Mouse (Mus musculus) spleen, embryonic (tissue): ENCODE measurements at regions not wholly inside any gene's neighbourhood (a gene's known extent, or its start where the extent isn't known, plus 50 kb on each side); places are given as distances from the start of the nearest gene placed in this dataset.

Source experiments
- CTCF ChIA-PET: fragments of 350-600 bp; sonication (Branson Sonifier 250); formaldehyde crosslinking; loops from one replicate; lab custom pipeline; 2022; lab: Charles Lee

DNA sequence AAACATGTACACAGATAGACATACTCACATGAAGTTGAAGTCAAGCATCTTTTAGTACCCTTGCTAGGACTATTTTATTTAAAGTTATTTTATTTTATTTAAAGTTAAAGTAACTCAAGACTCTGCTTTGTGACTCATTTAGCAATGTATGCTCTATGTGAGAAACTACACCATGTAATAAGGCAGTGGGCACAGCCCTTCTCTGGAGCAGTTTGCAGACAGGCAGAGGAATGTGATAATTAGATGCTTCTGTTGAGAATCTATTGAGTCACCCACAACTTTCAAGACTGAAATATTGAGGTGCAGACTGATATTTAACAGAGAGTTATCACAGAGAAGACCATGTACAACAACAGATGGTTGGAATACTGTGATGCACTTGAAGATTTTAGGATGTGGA, 825.2 kb upstream of the Cntn5 start:
- CTCF ChIA-PET: no interaction called here

- CTCF ChIA-PET: no interaction called here
Observed at GRCm38 (mm10) chr9:11721811-11722210, 817.2 kb upstream of the Cntn5 start.

DNA sequence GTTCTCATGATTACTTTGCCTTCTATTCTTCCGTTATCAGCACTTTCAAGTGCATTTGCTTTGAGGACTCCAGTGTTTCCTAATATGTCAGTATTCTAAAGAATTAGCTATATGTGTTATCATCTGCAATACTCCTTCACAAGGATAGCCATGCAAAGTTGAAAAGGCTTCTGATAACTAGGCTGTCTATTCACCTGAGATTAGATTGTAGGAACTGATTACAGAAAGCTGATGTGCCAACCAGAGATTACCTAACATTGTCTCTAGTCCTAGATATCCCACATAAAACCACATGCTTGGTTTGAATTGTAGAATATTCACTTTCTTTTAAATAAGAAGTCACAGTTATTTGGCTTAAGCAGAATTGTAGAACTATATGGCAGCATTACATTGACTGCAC, 800.1 kb upstream of the Cntn5 start:
- CTCF ChIA-PET: no interaction called here

DNA sequence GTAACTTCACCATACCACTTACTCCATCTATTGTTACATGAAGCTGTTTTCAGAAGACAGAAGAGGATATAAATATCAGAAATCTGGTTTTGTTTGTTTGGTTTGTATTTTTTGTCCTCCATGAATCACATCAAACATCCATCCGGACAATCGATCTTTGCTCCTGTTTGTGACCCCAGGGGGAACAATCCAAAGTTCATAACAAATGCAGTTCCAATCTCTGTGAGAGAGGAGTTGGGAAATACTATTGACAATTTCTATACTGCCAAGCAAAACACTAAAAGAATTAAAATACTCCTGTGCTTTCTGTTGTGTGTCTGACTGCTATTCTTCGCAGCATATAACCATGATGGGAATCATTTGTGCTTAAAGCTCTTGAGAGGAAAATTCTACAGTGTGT, 798.6 kb upstream of the Cntn5 start:
- CTCF ChIA-PET: no interaction called here

DNA sequence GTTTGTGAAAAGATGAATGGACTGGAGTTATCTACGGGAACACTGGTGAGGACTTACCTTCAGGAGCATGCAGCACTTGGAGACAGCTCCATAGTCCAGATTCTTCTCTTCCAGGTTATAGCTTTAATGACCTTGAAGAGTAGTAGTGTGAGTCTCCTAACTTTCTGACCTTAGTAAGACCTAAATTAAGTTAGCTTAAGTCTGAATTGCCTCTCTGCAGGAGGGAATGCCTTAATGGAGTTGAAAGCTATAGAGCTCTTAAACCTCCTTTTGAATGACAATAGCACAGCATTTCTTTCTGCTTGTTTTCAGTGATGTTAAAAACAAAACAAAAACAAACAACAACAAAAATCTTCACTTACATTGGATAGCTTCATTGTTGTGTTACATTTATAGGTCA, 788.9 kb upstream of the Cntn5 start:
- CTCF ChIA-PET: no interaction called here

- CTCF ChIA-PET: no interaction called here
Observed at GRCm38 (mm10) chr9:11687101-11687500, 782.5 kb upstream of the Cntn5 start.

- CTCF ChIA-PET: no interaction called here
Observed at GRCm38 (mm10) chr9:11671939-11672338, 767.4 kb upstream of the Cntn5 start.

DNA sequence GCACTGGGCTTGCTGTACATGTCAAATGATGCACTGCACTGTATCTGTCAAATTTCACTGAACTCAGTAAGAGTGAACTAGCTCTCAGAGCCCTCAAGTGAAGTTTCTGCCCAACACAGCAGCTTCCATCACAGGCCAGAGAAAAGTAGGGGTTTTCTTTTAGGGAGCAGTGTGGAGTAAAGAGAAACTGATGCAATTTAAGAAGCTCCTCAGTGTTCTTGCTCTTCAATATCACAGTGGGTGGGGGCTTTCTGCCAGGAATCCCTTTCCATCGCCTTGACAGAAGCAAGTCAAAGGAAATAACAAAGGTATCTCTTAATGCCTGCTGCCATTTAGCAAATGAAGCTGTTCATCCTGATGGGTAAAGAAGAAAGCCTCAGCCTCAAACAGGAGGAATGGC, 766.7 kb upstream of the Cntn5 start:
- CTCF ChIA-PET: interaction anchor here (0.6 kb wide), 1 partner anchor 11 kb away, joined by 4 read pairs; no protein-coding TSS in a partner anchor

DNA sequence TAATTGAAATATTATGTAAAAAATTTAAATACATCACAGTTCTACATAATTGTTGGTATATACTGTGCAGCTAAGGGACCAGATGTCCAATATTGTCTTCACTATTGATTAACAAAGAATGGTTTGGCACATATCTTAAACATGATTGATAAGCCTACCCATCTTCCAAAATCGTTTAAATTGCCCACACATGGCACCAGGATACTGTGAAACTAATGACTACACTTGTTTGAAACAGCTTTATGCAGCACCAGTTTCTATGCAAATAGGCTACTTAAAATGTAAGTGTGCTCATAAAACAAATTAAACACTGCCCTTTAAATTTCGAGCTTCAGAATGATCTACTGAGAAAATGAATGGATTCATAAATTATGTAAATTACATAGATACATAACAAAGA, 724.9 kb upstream of the Cntn5 start:
- CTCF ChIA-PET: no interaction called here

DNA sequence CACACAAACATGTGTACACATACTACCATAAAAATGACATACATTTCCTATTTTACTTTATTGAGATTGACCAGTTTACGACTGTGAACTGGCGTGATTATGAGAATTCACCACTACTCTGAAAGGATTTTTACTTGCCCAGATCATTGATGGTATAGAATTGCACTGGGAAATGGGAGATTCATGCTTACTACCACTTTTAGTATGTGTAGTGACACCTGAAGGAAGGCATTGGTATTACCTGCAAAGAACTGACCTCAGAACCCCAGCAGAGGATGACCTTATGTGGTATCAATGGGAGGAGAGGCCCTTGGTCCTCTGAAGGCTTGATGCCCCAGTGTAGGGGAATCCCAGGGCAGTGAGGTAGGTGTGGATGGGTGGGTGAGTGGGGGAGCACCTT, 699.8 kb upstream of the Cntn5 start:
- CTCF ChIA-PET: no interaction called here

DNA sequence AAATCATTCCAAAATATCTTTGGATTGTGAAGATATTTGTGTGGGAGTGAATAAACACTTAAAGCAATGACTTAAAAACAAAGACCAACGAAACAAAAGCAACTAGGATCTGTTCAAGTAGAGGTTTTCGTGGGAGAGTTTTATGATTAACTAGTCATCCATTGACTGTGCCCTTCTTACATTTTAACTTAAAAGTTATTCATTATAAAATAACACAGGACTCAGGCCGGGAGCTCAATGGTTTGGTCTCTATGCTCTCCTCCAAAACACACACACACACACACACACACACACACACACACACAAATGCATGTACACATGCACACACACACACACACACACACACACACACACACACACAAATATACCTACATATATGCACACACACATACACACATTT, 699.3 kb upstream of the Cntn5 start:
- CTCF ChIA-PET: no interaction called here

DNA sequence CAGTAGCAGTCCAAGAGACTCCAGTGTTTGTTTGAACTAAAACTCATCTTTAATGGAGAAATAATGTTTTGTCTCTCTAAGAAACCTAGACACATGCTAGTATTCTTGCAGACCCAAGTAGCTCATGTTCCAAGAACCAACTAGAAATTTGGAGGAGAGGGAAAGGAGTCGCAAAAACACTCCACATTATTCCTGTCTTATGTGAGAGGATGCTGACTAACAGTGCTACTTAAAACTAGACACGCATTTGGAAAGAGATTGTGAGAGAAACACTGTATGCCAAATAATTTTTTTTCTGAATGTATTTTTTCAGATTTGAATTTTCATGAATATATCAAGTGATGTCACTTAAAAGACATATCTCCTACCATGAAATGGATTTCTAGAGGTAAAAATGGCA, 698.3 kb upstream of the Cntn5 start:
- CTCF ChIA-PET: no interaction called here

DNA sequence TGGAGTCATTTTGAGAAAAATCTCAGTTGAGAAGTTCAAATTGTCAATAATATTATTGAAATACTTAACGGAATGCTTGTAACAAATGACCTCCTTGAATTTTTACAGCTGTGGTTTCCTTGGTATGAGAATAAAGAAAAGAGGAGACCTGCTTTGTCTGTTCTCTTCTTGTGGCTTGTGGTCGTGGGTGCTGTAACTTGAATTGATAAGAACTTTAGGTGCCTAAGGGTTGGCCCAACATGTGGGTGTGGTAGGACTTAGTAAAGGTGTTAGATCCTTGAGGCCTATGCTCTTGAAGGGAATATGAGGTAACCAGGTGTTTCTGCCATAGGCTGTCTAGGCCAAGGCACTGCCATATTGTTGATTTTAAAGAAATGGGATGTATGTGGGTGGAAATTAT, 674.4 kb upstream of the Cntn5 start:
- CTCF ChIA-PET: no interaction called here

GRCm38 (mm10) chr9:11562885-11563284, 658.3 kb upstream of the Cntn5 start:
- CTCF ChIA-PET: no interaction called here

DNA sequence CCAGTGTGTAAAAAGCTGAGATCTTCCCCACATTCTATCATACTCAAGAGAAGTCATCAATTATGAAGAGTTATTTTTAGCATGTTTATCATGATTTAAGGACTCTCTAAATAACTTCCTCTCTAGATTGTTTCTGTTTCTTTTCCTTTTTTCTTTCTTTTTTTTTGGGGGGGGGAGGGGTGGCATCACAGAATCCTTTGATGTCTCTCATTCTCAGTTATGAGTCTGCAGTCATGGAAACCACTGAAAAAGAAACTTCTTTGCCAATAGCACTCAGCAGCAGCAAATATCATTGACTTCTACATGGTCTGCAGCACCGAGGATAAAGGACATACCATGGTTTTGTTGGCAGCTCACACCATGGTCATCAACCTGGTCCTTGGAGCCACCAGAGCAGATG, 654.8 kb upstream of the Cntn5 start:
- CTCF ChIA-PET: no interaction called here

DNA sequence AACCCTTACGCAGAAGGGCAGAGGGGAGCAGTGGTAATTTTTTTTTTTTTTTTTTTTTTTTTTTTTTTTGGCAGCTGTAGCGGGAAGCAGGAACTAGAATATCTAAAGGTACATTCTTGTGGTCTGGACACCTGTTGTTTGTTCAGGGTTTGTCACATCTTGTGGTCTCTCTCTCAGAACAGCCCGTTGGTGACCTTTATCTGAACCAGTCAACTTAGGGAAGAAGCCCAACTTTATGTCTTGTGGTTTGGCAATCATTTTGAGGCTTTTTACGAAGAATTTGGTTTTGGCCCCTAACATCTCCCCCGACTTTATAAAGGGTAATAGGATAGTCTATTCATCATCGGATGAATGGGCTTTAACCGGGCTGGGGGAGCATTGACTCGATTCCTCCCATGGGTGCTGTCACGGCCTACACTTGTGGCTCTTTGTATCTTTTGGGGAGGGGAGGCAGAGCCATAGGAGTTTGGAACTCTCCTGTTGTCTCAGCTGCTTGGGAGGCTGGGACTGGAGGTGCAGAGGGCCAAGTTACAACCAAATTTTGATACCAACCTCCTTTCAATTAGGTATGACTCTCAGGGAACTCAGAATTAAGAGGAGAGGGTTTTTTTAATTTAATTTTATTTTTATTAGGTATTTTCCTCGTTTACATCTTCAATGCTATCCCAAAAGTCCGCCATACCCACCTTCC, 609.4 kb upstream of the Cntn5 start:
- CTCF ChIA-PET: no interaction called here
